Mouse (Mus musculus) E14TG2a.4 (cell line): ENCODE results near the gene Nin.

Experiments used
- H3K27me3 ChIP-seq: 2 replicates; pipeline ENCODE4 v1.6.1; 2014; ENCODE audit warnings: low read length, control low read depth; ENCODE audit not compliant: insufficient read depth
- H3K36me3 ChIP-seq: 2 replicates; pipeline ENCODE4 v1.6.1; 2014; ENCODE audit warnings: low read length, control low read depth; ENCODE audit not compliant: insufficient read depth
- H3K4me1 ChIP-seq: replicated peaks from 2 replicates; pipeline ENCODE4 v1.6.1; 2014; ENCODE audit warnings: low read depth, low read length, control low read depth
- H3K4me3 ChIP-seq: replicated peaks from 2 replicates; pipeline ENCODE4 v1.5.1; 2014; ENCODE audit warnings: mild to moderate bottlenecking, low read length
- H3K9me3 ChIP-seq: 2 replicates; pipeline ENCODE4 v1.6.1; 2014; ENCODE audit warnings: low read length, control low read depth
- CTCF ChIP-seq: conservative IDR thresholded peaks from 2 replicates; pipeline ENCODE4 v1.5.1; 2014; ENCODE audit warnings: low read length
- NANOG ChIP-seq: IDR thresholded peaks from 2 replicates; pipeline ENCODE4 v1.6.1; 2014; ENCODE audit warnings: borderline replicate concordance, low read length, mixed read lengths
- POU5F1 ChIP-seq: IDR thresholded peaks from 2 replicates; pipeline ENCODE4 v1.6.1; 2014; ENCODE audit warnings: low read length, borderline replicate concordance

Gene Nin

DNA sequence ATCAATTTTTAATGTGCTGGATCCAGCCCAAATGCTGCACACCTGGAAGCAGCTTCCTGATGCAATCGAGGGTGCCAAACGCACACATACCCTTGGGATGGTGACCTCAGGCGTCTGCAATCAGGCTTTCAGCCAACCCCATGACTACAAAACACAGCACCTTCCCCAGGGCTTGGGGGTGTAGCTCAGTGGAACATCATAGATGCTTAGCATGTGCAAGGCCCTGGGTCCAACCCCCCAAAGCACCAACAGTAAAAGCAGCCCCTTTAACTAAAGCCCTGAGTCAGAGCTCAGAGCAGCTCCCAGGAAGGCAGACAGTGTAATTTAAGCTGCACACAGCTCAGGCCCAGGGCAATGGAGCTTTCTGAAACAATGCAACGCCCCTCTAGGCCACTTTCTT is 9.3 kb downstream of the Nin start:
- Histone ChIP-seq H3K9me3 (no peaks in the 10 kb centered on the region), H3K4me1 (peaks cover 37% of the 10 kb centered on the region), H3K4me3 (no peak overlapping the region), H3K36me3 (no peaks in the 10 kb centered on the region), H3K27me3 (peaks cover 25% of the 10 kb centered on the region)
- TF ChIP-seq POU5F1 (no peak), CTCF (no peak), NANOG (no peak)

DNA sequence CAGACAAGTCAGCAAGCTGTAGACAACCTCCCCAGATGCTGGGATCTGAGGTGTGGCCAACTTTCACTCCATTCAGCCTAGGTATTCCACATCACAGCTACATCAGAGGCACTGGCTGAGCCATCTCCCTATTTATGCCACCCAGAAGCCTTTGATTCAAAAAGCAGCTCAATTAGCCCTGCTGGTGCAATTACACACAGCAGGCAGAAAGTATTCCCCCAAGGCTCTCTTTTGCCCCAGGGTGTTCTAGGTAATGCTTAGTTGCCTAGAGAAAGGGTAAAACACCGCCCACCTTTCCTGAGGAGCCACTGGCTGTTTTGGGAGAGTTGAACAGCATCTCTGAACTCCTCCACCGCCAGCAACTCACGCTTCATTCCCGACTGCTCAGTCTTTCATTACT is 10.3 kb downstream of the Nin start:
- no peaks in the 10 kb centered on the region for H3K36me3 ChIP-seq
- no peak overlapping the region for H3K4me3 ChIP-seq
- H3K27me3 ChIP-seq: peaks cover 18% of the 10 kb centered on the region
- peaks cover 37% of the 10 kb centered on the region for H3K4me1 ChIP-seq
- no peak for TF ChIP-seq POU5F1
- peak; percentile 58; the same call in 1 of the 2 replicates for TF ChIP-seq NANOG
- H3K9me3 ChIP-seq: no peaks in the 10 kb centered on the region

DNA sequence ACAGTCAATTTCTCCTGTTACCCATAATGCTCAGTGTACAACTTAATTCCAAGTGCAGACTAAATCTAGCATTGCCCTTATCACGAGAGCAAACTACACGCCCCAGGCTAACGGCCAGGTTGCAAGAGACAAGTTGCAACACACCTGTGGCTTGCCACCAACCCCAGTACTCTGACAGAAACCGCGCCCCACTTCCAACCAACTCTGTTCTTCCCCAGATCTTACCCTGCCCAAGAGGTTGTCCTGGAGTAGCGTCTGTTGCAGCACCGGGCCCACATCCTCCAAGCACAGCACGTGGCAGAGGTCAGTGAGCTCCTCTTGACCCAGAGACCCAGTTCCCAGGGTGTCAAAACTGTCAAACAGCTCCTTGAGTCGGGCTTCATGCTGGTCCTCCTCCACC is 11.1 kb downstream of the Nin start:
- Histone ChIP-seq H3K9me3 (no peaks in the 10 kb centered on the region), H3K4me1 (peaks cover 37% of the 10 kb centered on the region), H3K4me3 (no peak overlapping the region), H3K36me3 (no peaks in the 10 kb centered on the region), H3K27me3 (peaks cover 9% of the 10 kb centered on the region)
- no peak for TF ChIP-seq NANOG

DNA sequence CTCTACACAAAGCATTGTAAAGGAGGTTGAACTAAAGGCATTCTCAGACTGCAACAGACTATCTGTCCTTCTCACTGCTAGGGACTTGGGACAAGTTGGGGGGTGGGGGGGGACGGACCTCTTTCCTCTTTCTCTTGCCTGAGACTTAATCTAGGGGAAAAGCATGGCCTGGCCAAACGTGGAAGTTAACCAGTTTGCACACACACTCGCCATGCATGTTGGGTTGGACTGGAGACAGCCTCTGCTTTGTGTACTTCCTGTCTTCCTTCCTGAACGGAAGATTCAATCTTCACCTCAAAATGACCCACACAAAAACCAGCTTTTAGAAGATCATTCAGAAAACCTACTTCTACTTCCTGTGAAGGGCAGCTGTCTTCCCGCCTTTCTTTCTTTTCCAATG is 11.7 kb downstream of the Nin start:
- no peaks in the 10 kb centered on the region for H3K9me3 ChIP-seq
- TF ChIP-seq CTCF (no peak), NANOG (no peak), POU5F1 (no peak)
- H3K4me3 ChIP-seq: no peak overlapping the region
- no peaks in the 10 kb centered on the region for H3K36me3 ChIP-seq
- H3K27me3 ChIP-seq: peaks cover 5% of the 10 kb centered on the region; the same call in 1 of the 2 replicates
- H3K4me1 ChIP-seq: peaks cover 43% of the 10 kb centered on the region

DNA sequence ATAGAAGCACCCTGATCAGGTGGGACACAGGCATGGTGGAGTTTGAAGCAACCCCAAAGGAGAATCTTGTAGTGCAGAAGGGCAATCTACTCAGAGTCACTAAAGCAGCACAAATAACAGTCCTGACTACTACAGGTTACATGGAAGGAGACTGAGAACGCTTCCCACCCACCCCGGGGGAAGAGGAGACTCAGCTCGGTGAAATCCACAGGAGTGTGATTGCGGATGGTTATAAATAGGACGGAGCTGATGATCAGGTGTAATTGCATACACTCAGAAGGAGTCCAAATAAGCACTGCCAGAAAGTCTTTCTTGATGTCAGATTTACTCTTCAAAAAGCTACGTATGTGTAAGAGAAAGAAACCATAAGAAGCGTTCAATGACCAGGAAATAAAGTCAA is 15.6 kb downstream of the Nin start:
- TF ChIP-seq NANOG: no peak
- no peak for TF ChIP-seq POU5F1
- no peak for TF ChIP-seq CTCF
- Histone ChIP-seq H3K9me3 (no peaks in the 10 kb centered on the region), H3K36me3 (no peaks in the 10 kb centered on the region), H3K4me1 (peaks cover 34% of the 10 kb centered on the region), H3K4me3 (no peak overlapping the region), H3K27me3 (no peaks in the 10 kb centered on the region)

- H3K36me3 ChIP-seq: no peaks in the 10 kb centered on the region
- H3K9me3 ChIP-seq: no peaks in the 10 kb centered on the region
- TF ChIP-seq CTCF: no peak
- TF ChIP-seq NANOG: no peak
- no peak for TF ChIP-seq POU5F1
- H3K4me3 ChIP-seq: no peak overlapping the region
- peaks cover 28% of the 10 kb centered on the region for H3K4me1 ChIP-seq
- H3K27me3 ChIP-seq: no peaks in the 10 kb centered on the region
Observed at GRCm38 (mm10) chr12:70097316-70097715, 16.2 kb downstream of the Nin start.

GRCm38 (mm10) chr12:70093266-70093893 is 20.1 kb downstream of the Nin start:
- no peaks in the 10 kb centered on the region for H3K36me3 ChIP-seq
- peaks cover 20% of the 10 kb centered on the region for H3K4me1 ChIP-seq
- no peaks in the 10 kb centered on the region for H3K9me3 ChIP-seq
- TF ChIP-seq CTCF (no peak), NANOG (no peak), POU5F1 (no peak)
- H3K27me3 ChIP-seq: no peaks in the 10 kb centered on the region
- H3K4me3 ChIP-seq: no peak overlapping the region

DNA sequence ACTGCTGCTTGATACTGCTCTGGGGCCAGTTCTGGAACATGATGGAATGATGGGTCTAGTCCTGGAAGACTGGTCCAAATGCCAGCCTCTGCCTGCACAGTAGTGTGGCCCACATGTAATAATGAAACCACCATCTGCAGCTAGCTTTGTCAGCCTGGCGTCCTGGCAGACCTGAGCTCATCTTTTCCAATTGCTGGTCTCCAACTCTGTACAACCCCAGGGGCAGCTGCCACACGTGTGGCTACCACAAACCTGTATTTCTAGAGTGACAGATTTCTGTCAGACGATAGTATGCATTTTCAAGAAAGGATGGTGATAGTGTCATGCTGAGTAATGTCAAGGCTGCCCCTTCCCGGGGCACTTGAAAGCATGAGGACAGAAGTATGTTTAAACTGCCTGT is 25.2 kb downstream of the Nin start:
- Histone ChIP-seq H3K27me3 (no peaks in the 10 kb centered on the region), H3K9me3 (no peaks in the 10 kb centered on the region), H3K4me1 (no peaks in the 10 kb centered on the region), H3K4me3 (no peak overlapping the region), H3K36me3 (no peaks in the 10 kb centered on the region)
- TF ChIP-seq NANOG: no peak
- no peak for TF ChIP-seq POU5F1
- TF ChIP-seq CTCF: no peak

GRCm38 (mm10) chr12:70085351-70085750 is 28.2 kb downstream of the Nin start:
- Histone ChIP-seq H3K36me3 (no peaks in the 10 kb centered on the region), H3K9me3 (no peaks in the 10 kb centered on the region)
- no peak for TF ChIP-seq NANOG
- no peak for TF ChIP-seq POU5F1
- no peak for TF ChIP-seq CTCF

More at GRCm38 (mm10) chr12:70085351-70085750, 28.2 kb downstream of the Nin start:
- Histone ChIP-seq H3K4me1 (no peaks in the 10 kb centered on the region), H3K4me3 (no peak overlapping the region), H3K27me3 (no peaks in the 10 kb centered on the region)
